Mouse (Mus musculus) gastrocnemius, postnatal 10 days (tissue): ENCODE results near the gene Dedd. TPM values are rescaled to one million over a fixed set of nuclear protein-coding genes. Genes with fewer than 3 reads are reported as not detected.
"Not testable (repeated sequence)": the region's sequence is repeated elsewhere in the genome, so short reads cannot be mapped to it uniquely, and the experiment has no call there.

Experiments
- DNase-seq: peaks from one replicate; pipeline ENCODE4 v3.0.0; 2021; ENCODE audit warnings: mixed read lengths
- total RNA-seq, 2 experiments: library from RNA; stranded (reverse); gene quantifications; 2 replicates each; pipeline ENCODE4 v1.2.3; 2021

The Dedd gene
- total RNA-seq, 2 experiments from 2014 or later: 30.3 to 31.2 TPM

DNA sequence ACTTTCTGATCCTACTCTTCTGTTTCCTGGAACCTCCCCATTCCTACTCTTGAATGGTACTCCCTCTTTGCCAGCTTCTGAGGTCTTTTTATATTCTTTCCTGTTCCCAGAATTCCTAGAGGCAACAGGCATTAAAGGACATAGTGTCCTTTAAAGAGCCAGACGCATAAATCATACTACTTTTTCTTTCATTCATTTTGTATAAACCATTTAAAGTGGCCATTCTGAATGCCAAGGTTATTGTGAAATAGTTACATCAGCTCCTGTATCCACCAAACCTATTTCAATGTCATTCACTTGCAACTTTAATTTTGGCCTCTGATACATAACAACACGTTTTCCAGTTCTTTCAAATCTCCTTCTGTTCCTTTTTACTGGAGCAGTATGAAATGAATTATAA, 19.6 kb upstream of the Dedd start:
- no peak for DNase-seq

- DNase-seq: no peak
Observed at GRCm38 (mm10) chr1:171319748-171320147, 9.2 kb upstream of the Dedd start.

- DNase-seq: no peak
Observed at GRCm38 (mm10) chr1:171320151-171320550, 8.8 kb upstream of the Dedd start.

DNA sequence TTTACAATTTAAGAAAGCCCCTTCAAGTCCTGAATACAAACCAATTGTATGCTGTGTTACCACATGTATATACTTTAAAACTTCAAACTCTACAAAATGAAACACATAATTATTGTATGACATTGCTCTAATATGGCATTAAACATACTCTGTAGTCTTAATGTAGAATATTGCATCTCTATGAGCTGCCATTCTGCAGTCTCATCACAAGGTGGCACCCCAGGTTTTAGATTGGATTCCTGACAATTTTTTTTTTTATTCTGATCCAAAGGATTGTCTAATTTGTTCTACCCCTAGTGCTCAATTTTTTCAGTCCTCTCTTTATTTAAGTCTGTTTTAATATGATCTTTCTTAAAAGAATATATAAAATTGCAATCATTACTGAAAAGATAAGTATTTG, 7.5 kb upstream of the Dedd start:
- no peak for DNase-seq

- no peak for DNase-seq
Observed at GRCm38 (mm10) chr1:171322012-171322411, 6.9 kb upstream of the Dedd start.

DNA sequence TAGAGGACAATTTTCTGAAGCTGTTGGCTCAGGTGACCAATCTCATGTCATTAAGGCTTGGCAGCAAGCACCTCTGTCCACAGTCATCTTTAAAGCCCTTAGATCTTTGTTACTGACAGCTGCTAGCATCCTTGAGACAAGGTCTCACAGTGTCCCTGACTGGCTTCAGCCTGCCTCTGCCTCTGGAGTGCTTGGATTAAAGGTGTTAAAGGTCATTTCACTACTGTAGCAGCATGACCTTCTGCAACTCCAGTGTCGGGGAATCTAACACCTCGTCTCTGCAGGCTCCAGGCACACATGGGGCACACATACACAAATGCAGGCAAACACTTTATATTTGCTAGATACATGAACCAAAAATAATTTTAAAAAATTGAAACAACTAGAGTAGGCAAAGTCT, 3.4 kb upstream of the Dedd start:
- no peak for DNase-seq

DNA sequence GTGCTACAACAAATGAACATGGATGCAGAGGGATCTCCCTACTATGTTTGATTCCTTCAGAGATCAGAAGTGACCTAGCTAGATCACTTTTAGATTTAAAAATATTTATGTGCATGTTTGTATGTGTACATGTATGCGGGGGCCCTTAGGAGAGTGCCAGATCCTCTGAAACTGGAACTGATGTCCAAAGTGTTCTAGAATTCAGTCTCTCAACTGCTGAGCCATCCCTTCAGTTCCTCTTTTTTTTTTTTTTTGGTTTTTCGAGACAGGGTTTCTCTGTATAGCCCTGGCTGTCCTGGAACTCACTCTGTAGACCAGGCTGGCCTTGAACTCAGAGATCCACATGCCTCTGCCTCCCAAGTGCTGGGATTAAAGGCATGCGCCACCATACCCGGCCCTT, 2.4 kb upstream of the Dedd start:
- not testable (repeated sequence) for DNase-seq

GRCm38 (mm10) chr1:171328244-171328643, 701 bp upstream of the Dedd start:
- DNase-seq: no peak

- DNase-seq: peak; percentile 83
Observed at GRCm38 (mm10) chr1:171329433-171330215, 679 bp downstream of the Dedd start.

GRCm38 (mm10) chr1:171330216-171330560, 1.2 kb downstream of the Dedd start:
- DNase-seq: no peak

DNA sequence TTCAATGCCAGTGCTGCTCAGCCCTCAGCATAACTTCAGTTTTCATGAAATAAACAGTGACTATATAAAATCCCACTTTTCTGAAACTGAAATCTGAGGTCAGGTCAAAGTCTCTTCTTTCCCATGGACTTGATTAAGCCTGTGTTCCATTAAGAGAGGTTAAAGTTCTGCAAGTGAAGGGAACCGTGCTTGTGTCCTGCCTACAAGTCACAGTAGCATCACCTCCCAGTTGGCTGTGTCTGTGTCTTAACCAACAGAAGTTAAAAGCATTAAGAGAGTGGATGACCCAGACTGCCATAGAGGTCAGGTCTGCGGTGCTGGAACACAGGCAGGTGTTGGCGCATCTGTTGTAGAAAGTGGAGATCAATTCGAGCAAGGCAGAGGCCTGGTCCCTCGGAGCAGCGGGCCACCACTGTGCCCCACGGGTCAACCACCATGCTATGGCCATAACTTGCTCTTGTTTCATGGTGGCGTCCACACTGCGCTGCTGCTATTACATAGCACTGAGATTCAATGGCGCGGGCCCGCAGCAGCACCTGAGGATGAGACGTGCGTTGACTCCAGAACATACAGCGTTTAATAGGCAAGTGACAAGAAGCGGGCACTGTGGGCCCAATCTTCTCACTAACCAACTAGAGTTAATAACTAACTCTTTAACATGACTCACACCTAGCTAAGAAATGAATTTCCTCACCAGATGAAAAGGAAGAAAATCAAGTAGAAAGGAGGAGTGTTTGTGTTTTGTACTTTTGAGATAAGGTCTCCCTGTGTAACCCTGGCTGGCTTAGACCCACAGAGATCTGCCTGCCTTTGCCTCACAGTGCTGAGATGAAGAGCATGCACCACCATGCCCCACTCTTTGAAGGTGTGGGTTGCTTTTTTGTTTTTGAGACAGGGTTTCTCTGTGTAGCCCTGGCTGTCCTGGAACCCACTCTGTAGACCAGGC, 13.6 kb downstream of the Dedd start:
- no peak for DNase-seq

GRCm38 (mm10) chr1:171343922-171344677, 15.2 kb downstream of the Dedd start:
- DNase-seq: peak; percentile 44

DNA sequence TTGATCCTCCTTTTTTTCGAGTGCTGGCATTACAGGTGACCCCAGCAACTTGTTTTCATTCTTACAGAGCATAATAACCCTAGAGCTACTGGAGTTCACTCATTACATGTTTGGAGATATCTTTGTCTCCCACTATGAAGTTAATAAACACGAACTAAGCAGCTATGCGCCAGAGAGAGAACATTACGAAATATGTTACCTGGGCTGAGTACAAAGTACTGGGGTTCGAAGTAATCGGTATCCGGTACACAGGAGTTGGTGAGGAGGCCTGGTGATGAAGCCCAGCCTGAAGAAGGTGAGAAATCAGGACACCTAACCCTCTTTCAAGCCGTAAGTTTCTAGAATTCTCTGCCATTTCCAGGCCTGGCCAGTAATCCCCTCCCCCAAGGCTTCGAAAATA, 15.8 kb downstream of the Dedd start:
- DNase-seq: no peak

- DNase-seq: peak; percentile 88
Observed at GRCm38 (mm10) chr1:171345225-171346094, 16.5 kb downstream of the Dedd start, which contains the start of the genes Nit1 and Pfdn2. Nit1 (minus strand) TSS chr1:171345646. Pfdn2 (plus strand) TSS chr1:171345670.

DNA sequence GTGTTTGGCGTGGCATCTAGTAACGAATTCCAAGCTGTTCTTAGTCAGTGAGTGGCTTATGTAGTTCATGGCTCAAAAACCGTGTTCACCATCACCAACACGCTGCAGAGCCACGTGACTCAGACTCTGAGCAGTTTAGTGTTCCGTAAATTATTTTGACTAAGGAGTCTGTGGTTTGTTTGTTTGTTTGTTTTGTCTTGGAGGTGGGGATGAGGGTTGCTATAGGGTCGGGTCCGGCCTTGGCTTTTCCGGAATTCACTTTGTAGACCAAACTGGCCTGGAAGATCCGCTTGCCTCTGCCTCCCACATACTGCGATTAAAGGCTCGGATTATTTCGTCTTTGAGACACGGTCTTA, 17.1 kb downstream of the Dedd start:
- no peak for DNase-seq

- DNase-seq: peak; percentile 28
Observed at GRCm38 (mm10) chr1:171348665-171349064, 19.7 kb downstream of the Dedd start.

- DNase-seq: no peak
Observed at GRCm38 (mm10) chr1:171349210-171349609, 20.3 kb downstream of the Dedd start.

GRCm38 (mm10) chr1:171355812-171356340, 26.9 kb downstream of the Dedd start:
- no peak for DNase-seq

- no peak for DNase-seq
Observed at GRCm38 (mm10) chr1:171356814-171357213, 27.9 kb downstream of the Dedd start.

- no peak for DNase-seq
Observed at GRCm38 (mm10) chr1:171358421-171358820, 29.5 kb downstream of the Dedd start.

- DNase-seq: peak; percentile 22
Observed at GRCm38 (mm10) chr1:171360253-171360652, 31.3 kb downstream of the Dedd start.
